In genomic region chr3:96414951-96415327, GRCm38 (mm10) we compare ENCODE assay signal across 10 mouse cellular contexts. TPM values are rescaled to one million over a fixed set of nuclear protein-coding genes. Genes with fewer than 3 reads are reported as not detected.
DNase-seq lines count a peak whose midpoint lies in the region; ATAC-seq and TF ChIP-seq lines count a peak whose summit lies in the region.
"Had no signal": no experiment of that assay in that cellular context is flagged by ENCODE, and none has a peak within 500 bp of the region (broad histone marks: within the 10 kb centered on the region; RNA-seq: fewer than 3 reads in every experiment).

No protein-coding gene starts in this region.

- ATAC-seq in erythroblast, adult 5-6 weeks (replicated peaks; ENCODE audit: low FRiP score, poor library complexity, severe bottlenecking): no peak
- ATAC-seq in liver, postnatal 0 days: no peak

- H3K27ac ChIP-seq in liver, postnatal 0 days (ENCODE audit: low read depth): no peak overlapping the region

- H3K36me3 ChIP-seq in erythroblast, embryonic 14.5 days (ENCODE audit: control insufficient read depth): peaks cover 2% of the 10 kb centered on the region; the same call in 1 of the 2 replicates
- H3K36me3 ChIP-seq in liver, postnatal 0 days (replicated peaks; ENCODE audit: insufficient read depth, low read length): no peaks in the 10 kb centered on the region

- no peak overlapping the region; the same call in 1 of the 2 replicates for H3K9ac ChIP-seq in liver, postnatal 0 days (replicated peaks)

- no peak for TF ChIP-seq EP300 in liver, postnatal 0 days (IDR thresholded peaks at IDR 0.05; ENCODE audit: low read depth)

- H3K4me1 ChIP-seq in erythroblast, embryonic 14.5 days (ENCODE audit: control insufficient read depth): peaks cover 38% of the 10 kb centered on the region
- peaks cover 11% of the 10 kb centered on the region for H3K4me1 ChIP-seq in liver, postnatal 0 days (ENCODE audit: insufficient read depth)

- 28% methylated on average over 7 of the region's 7 CpGs for WGBS in liver, postnatal 0 days (ENCODE audit: insufficient replicate concordance)

- intact Hi-C loops in left cerebral cortex, postnatal 36 days (cut with DNase I): no loop called here

- peak overlapping the region; percentile 81 for H3K4me3 ChIP-seq in erythroblast, embryonic 14.5 days (replicated peaks)
- peak overlapping the region; percentile 71 for H3K4me3 ChIP-seq in liver, postnatal 0 days (ENCODE audit: low read depth, low read length)

- TF ChIP-seq CTCF in liver, postnatal 0 days (IDR thresholded peaks at IDR 0.05; ENCODE audit: low read depth): no peak

- peak overlapping the region; percentile 90 for H3K4me2 ChIP-seq in liver, postnatal 0 days (ENCODE audit: low read depth, low read length)

- H3K9me3 ChIP-seq in erythroblast, embryonic 14.5 days (ENCODE audit: control insufficient read depth, low read length): no peaks in the 10 kb centered on the region
- H3K9me3 ChIP-seq in liver, postnatal 0 days (ENCODE audit: low read length): no peaks in the 10 kb centered on the region

- DNase-seq in thymus, postnatal 14 days: peak; percentile 5
- DNase-seq in thymus, postnatal 0 days (ENCODE audit: low spot score): no peak
- DNase-seq in liver, postnatal 0 days: no peak
- DNase-seq in Muller cell, postnatal 12 days (ENCODE audit: inconsistent ontology term): no peak
- no peak for DNase-seq in adrenal gland, postnatal 25 days
- no peak for DNase-seq in left cerebral cortex, postnatal 36 days (ENCODE audit: low spot score in 2 of 2)

- H3K27me3 ChIP-seq in erythroblast, embryonic 14.5 days (ENCODE audit: control insufficient read depth): peaks cover 9% of the 10 kb centered on the region
- H3K27me3 ChIP-seq in liver, postnatal 0 days (ENCODE audit: insufficient read depth, low read length): peaks cover 10% of the 10 kb centered on the region; the same call in 1 of the 2 replicates

RNA-seq across cellular contexts. Expression of gene BC107364, which starts 37.2 kb away (rescaled TPM):
- not detected in 2 replicates for polyA plus RNA-seq in erythroblast, embryonic 14.5 days (2012)
- not detected in 2 replicates for total RNA-seq in erythroblast, adult 5-6 weeks (2015; ENCODE audit: low replicate concordance)
- not detected in 2 replicates for total RNA-seq in erythroblast, adult 5-6 weeks (2017; ENCODE audit: low replicate concordance)
- polyA plus RNA-seq in thymus, postnatal 0 days (2015; fragmentation: Nextera tagmentation; extraction: Ambion mirVana): 0.46 and 0.55 TPM in 2 replicates
- polyA plus RNA-seq in liver, postnatal 0 days (2015; fragmentation: Nextera tagmentation; extraction: Ambion mirVana): not detected in 2 replicates
- not detected in 2 replicates for total RNA-seq in adrenal gland, postnatal 25 days (2021)
- total RNA-seq in left cerebral cortex, postnatal 36 days (2021): not detected
- total RNA-seq: gastrocnemius, postnatal 36 days; megakaryocyte-erythroid progenitor cell, adult 5-6 weeks had no signal
